Mouse (Mus musculus): ENCODE measurements around the gene Zan.

The Zan gene

DNA sequence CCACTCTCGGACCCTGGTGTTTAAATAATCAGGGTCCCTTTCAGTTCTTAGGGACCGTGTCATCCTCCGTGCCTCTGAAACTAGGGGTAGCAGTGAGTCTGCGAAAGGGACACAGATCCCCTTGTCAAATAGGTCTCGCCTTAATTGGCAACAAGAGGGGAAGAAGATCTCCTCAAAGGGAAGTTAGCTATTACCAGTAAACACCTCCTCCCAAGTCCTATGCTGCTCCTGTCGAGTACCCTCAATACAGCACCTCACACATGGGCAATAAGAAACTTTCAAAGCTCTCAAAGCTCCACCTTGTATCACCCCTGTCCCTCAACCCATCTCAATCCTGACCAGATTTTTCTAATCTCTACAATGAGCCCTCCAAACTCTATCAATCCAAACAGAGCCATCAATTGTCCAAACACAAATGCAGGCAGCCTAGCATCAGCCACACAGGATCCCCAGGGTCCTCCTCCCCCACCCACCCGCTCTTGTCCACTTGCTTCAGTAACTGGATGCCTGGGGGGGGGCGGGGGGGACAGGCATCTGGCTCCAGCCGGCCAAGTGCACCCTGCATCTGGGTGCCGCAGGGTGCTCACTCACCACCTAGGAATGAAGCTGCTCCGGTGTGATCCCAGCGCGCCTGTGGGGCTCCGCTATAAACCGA lies 143.9 kb downstream of the Zan start:
- DNase-seq (ENCODE audit: low spot score in 2 of 2): no peak

DNA sequence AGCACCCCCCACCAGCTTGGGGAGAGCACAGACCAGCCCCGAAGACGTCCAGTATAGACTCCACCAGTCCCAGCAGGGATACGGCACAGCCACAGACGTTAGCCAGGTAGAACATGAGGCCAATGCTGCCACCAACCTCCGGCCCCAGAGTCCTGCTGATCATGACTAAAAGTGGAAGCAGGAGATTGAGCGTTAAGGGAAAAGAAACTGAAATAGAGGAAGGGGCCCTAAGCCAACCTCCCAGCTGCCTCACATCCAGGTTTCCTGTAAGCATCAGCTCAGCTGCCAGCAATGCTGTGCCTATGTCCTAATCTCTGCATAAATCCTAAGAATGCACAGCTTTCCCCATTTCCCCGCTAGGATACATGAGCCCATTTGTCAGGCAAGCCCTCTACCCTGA lies 146.0 kb downstream of the Zan start:
- no peak for DNase-seq (ENCODE audit: low spot score in 2 of 2)
